Comparison of ENCODE assay signal across 13 mouse cellular contexts in genomic region chr1:87379919-87380318, GRCm38 (mm10). TPM values are rescaled to one million over a fixed set of nuclear protein-coding genes. Genes with fewer than 3 reads are reported as not detected.
DNase-seq lines count a peak whose midpoint lies in the region; ATAC-seq and TF ChIP-seq lines count a peak whose summit lies in the region.
"Had no signal": no experiment of that assay in that cellular context is flagged by ENCODE, and none has a peak within 500 bp of the region (broad histone marks: within the 10 kb centered on the region; RNA-seq: fewer than 3 reads in every experiment).

No protein-coding gene starts in this region.

- peaks cover 43% of the 10 kb centered on the region for H3K36me3 ChIP-seq in limb, embryonic 14.5 days (ENCODE audit: control insufficient read depth, insufficient read depth, low read length)
- peaks cover 57% of the 10 kb centered on the region for H3K36me3 ChIP-seq in limb, embryonic 10.5 days

- no peaks in the 10 kb centered on the region for H3K27me3 ChIP-seq in limb, embryonic 14.5 days (ENCODE audit: control insufficient read depth, insufficient read depth, low read length)
- no peaks in the 10 kb centered on the region for H3K27me3 ChIP-seq in limb, embryonic 10.5 days (ENCODE audit: low read depth, poor library complexity, severe bottlenecking)
- H3K27me3 ChIP-seq: heart, embryonic 15.5 days; midbrain, embryonic 12.5 days had no signal

- no peak overlapping the region for H3K4me3 ChIP-seq in limb, embryonic 14.5 days (replicated peaks; ENCODE audit: low read length)
- no peak overlapping the region for H3K4me3 ChIP-seq in limb, embryonic 10.5 days
- H3K4me3 ChIP-seq: heart, embryonic 15.5 days; midbrain, embryonic 12.5 days had no signal

- TF ChIP-seq POLR2A in limb, embryonic 14.5 days (IDR thresholded peaks at IDR 0.05; ENCODE audit: borderline replicate concordance, extremely low read depth, insufficient read depth, insufficient read length): no peak

- H3K4me1 ChIP-seq in limb, embryonic 14.5 days (ENCODE audit: control insufficient read depth, insufficient read depth, low read length): no peaks in the 10 kb centered on the region
- H3K4me1 ChIP-seq in limb, embryonic 10.5 days: no peaks in the 10 kb centered on the region
- H3K4me1 ChIP-seq: heart, embryonic 15.5 days; midbrain, embryonic 12.5 days had no signal

- no peak overlapping the region for H3K9ac ChIP-seq in limb, embryonic 14.5 days (ENCODE audit: low read depth, low read length, severe bottlenecking)
- H3K9ac ChIP-seq: heart, embryonic 15.5 days; midbrain, embryonic 12.5 days had no signal

- no peak overlapping the region for H3K27ac ChIP-seq in limb, embryonic 14.5 days (replicated peaks; ENCODE audit: low read depth, low read length)
- H3K27ac ChIP-seq in limb, embryonic 10.5 days: no peak overlapping the region
- H3K27ac ChIP-seq: heart, embryonic 15.5 days; midbrain, embryonic 12.5 days had no signal

- no peaks in the 10 kb centered on the region for H3K9me3 ChIP-seq in limb, embryonic 14.5 days (ENCODE audit: control insufficient read depth, low read length)
- no peaks in the 10 kb centered on the region for H3K9me3 ChIP-seq in limb, embryonic 10.5 days (replicated peaks)
- H3K9me3 ChIP-seq: heart, embryonic 15.5 days; midbrain, embryonic 12.5 days had no signal

- ATAC-seq in limb, embryonic 14.5 days (ENCODE audit: low FRiP score, low read depth): no peak
- 0 out of 2 replicates have a peak, but pooled peaks have one; percentile 52 for ATAC-seq in megakaryocyte-erythroid progenitor cell, adult 5-6 weeks (replicated peaks; ENCODE audit: low FRiP score, low TSS enrichment, poor library complexity, severe bottlenecking)

- WGBS in limb, embryonic 14.5 days: 91% methylated on average over 1 of the region's 1 CpGs
- WGBS in limb, embryonic 10.5 days: 86% methylated on average over 1 of the region's 1 CpGs

- DNase-seq in embryo, embryonic 10 days (ENCODE audit: low spot score): peak; percentile 28
- no peak for DNase-seq in embryo, embryonic 9.5 days (ENCODE audit: extremely low spot score)
- peak; percentile 28 for DNase-seq in limb, embryonic 14.5 days (ENCODE audit: low spot score)
- DNase-seq in limb, embryonic 10.5 days (ENCODE audit: low spot score): no peak
- peak; percentile 63 for DNase-seq in R1 (ENCODE audit: low read depth, low spot score)
- no peak for DNase-seq in thymus, postnatal 10 days (ENCODE audit: low spot score in 2 of 2)
- DNase-seq in adrenal gland, postnatal 10 days: no peak
- DNase-seq: adrenal gland, postnatal 36 days; B cell, adult 2 months had no signal

- no peak overlapping the region for H3K4me2 ChIP-seq in limb, embryonic 14.5 days (replicated peaks; ENCODE audit: low read depth, low read length, severe bottlenecking)
- H3K4me2 ChIP-seq: heart, embryonic 15.5 days; midbrain, embryonic 12.5 days had no signal

RNA-seq across cellular contexts. Expression of gene Kcnj13, which starts 14.6 kb away (rescaled TPM):
- 0.32 and 0.44 TPM in 2 replicates for polyA plus RNA-seq in limb, embryonic 14.5 days (2012; rRNA removed)
- polyA plus RNA-seq in limb, embryonic 14.5 days (2014; fragmentation: Nextera tagmentation; extraction: Ambion mirVana): 1.2 and 1.3 TPM in 2 replicates
- polyA plus RNA-seq in limb, embryonic 10.5 days (2016; fragmentation: Nextera tagmentation; extraction: Ambion mirVana): 0.65 and 0.71 TPM in 2 replicates
- total RNA-seq in megakaryocyte-erythroid progenitor cell, adult 5-6 weeks (2014; fragmentation: Nextera tagmentation): not detected in 2 replicates
- not detected in 2 replicates for total RNA-seq in megakaryocyte-erythroid progenitor cell, adult 5-6 weeks (2017)
- not detected for total RNA-seq in adrenal gland, postnatal 10 days (2021)
- total RNA-seq: adrenal gland, postnatal 36 days; common myeloid progenitor, adult 5-6 weeks had no signal

RNA-seq across cellular contexts. Expression of gene Gigyf2, which starts 53.1 kb away (rescaled TPM):
- polyA plus RNA-seq in limb, embryonic 14.5 days (2012; rRNA removed): 64.0 and 65.6 TPM in 2 replicates
- polyA plus RNA-seq in limb, embryonic 14.5 days (2014; fragmentation: Nextera tagmentation; extraction: Ambion mirVana): 47.7 and 57.5 TPM in 2 replicates
- 45.2 and 49.1 TPM in 2 replicates for polyA plus RNA-seq in limb, embryonic 10.5 days (2016; fragmentation: Nextera tagmentation; extraction: Ambion mirVana)
- 85.0 and 91.4 TPM in 2 replicates for total RNA-seq in megakaryocyte-erythroid progenitor cell, adult 5-6 weeks (2014; fragmentation: Nextera tagmentation)
- total RNA-seq in megakaryocyte-erythroid progenitor cell, adult 5-6 weeks (2017): 133 and 148 TPM in 2 replicates
- total RNA-seq in adrenal gland, postnatal 10 days (2021): 10 to 100 TPM; 57.5 to 70.6 TPM

Comparison
In these comparisons a context has a peak if more than half of its experiments do, and no peak if none do; other contexts are left out.
1. DNase-seq: peak in embryo, embryonic 10 days (single experiment), limb, embryonic 14.5 days (single experiment) and R1 (single experiment); none in embryo, embryonic 9.5 days (single experiment), limb, embryonic 10.5 days (single experiment), thymus, postnatal 10 days (0 of 2) and adrenal gland, postnatal 10 days (single experiment).